Mouse (Mus musculus) CH12.LX (cell line): ENCODE measurements around the gene Ltbp2. TPM values are rescaled to one million over a fixed set of nuclear protein-coding genes. Genes with fewer than 3 reads are reported as not detected.

Experiments used
- DNase-seq: peaks from one replicate; pipeline ENCODE4 v3.0.0-alpha.2; 2013; ENCODE audit errors: extremely low read depth
- H3K27ac ChIP-seq: 2 replicates; pipeline ENCODE4 v1.5.1; 2012; ENCODE audit warnings: low read depth, mild to moderate bottlenecking, control low read depth, moderate library complexity; ENCODE audit not compliant: insufficient read depth
- H3K27me3 ChIP-seq: replicated peaks from 2 replicates; pipeline ENCODE3; 2012; ENCODE audit warnings: inconsistent platforms
- H3K36me3 ChIP-seq, 2 experiments: replicated peaks in 1 of 2; 2 replicates each; pipeline versions ENCODE3 to v1.6.1; 2012; ENCODE audit warnings: inconsistent platforms in 1 of 2, low read length in 1 of 2, mild to moderate bottlenecking in 1 of 2, mixed read lengths in 1 of 2, moderate library complexity in 1 of 2; ENCODE audit not compliant: control insufficient read depth in 1 of 2, insufficient read depth in 1 of 2
- H3K4me1 ChIP-seq, 2 experiments: 2 replicates each; pipeline ENCODE4 v1.6.1; 2012; ENCODE audit warnings: inconsistent platforms in 1 of 2, moderate library complexity in 1 of 2; ENCODE audit not compliant: insufficient read depth in 2 of 2, control insufficient read depth in 1 of 2
- H3K4me2 ChIP-seq: 2 replicates; pipeline ENCODE4 v1.6.1; 2012; ENCODE audit warnings: low read depth, mild to moderate bottlenecking, control low read depth; ENCODE audit not compliant: poor library complexity, insufficient read depth, severe bottlenecking
- H3K4me3 ChIP-seq, 3 experiments: fragments of 150-350 bp in 1 of 3; sonication (generic) in 1 of 3; replicated peaks in 1 of 3; 2 replicates each; pipeline versions ENCODE3 to v1.5.1; 2011 to 2012; ENCODE audit warnings: low read depth in 2 of 3, low read length in 2 of 3, mild to moderate bottlenecking in 2 of 3, moderate library complexity in 2 of 3, control low read depth in 1 of 3, improper control_type of control experiment in 1 of 3, inconsistent platforms in 1 of 3, mixed read lengths in 1 of 3; ENCODE audit not compliant: poor library complexity in 1 of 3
- H3K79me2 ChIP-seq: replicated peaks from 2 replicates; pipeline ENCODE4 v1.6.1; 2012; ENCODE audit warnings: mild to moderate bottlenecking, moderate library complexity; ENCODE audit not compliant: control insufficient read depth, poor library complexity, insufficient read depth, severe bottlenecking; ENCODE audit errors: extremely low read depth
- H3K9ac ChIP-seq: 2 replicates; pipeline ENCODE4 v1.6.1; 2012; ENCODE audit warnings: low read depth, mild to moderate bottlenecking, control low read depth, moderate library complexity; ENCODE audit not compliant: insufficient read depth
- H3K9me3 ChIP-seq: replicated peaks from 2 replicates; pipeline ENCODE3; 2012; ENCODE audit warnings: low read length, inconsistent platforms, mixed read lengths
- BHLHE40 ChIP-seq: IDR thresholded peaks from 2 replicates; pipeline ENCODE4 v1.6.1; 2011; ENCODE audit warnings: mild to moderate bottlenecking, low read depth, low read length, improper control_type of control experiment
- CHD1 ChIP-seq: IDR thresholded peaks from 2 replicates; pipeline ENCODE4 v1.6.1; 2012; ENCODE audit warnings: low read depth, low read length, improper control_type of control experiment, inconsistent platforms
- CHD2 ChIP-seq: IDR thresholded peaks from 2 replicates; pipeline ENCODE4 v1.6.1; 2011; ENCODE audit warnings: low read length, improper control_type of control experiment
- CTCF ChIP-seq, 2 experiments: IDR thresholded peaks in 1 of 2; conservative IDR thresholded peaks in 1 of 2; 2 replicates each; pipeline ENCODE4 v1.5.1; 2011 to 2012; ENCODE audit warnings: low read depth in 2 of 2, low read length in 2 of 2, improper control_type of control experiment in 1 of 2, inconsistent platforms in 1 of 2, mild to moderate bottlenecking in 1 of 2, moderate library complexity in 1 of 2
- ELF1 ChIP-seq: IDR thresholded peaks from 2 replicates; pipeline ENCODE4 v1.6.1; 2014; ENCODE audit warnings: low read depth, mild to moderate bottlenecking, inconsistent platforms, low read length, improper control_type of control experiment
- GABPA ChIP-seq: IDR thresholded peaks from 2 replicates; pipeline ENCODE4 v1.6.1; 2012; ENCODE audit warnings: low read depth, low read length, improper control_type of control experiment, inconsistent platforms; ENCODE audit not compliant: insufficient replicate concordance
- HCFC1 ChIP-seq: IDR thresholded peaks from 2 replicates; pipeline ENCODE4 v1.6.1; 2012; ENCODE audit warnings: low read depth, mild to moderate bottlenecking, inconsistent platforms, low read length, improper control_type of control experiment
- IRF4 ChIP-seq: IDR thresholded peaks from 2 replicates; pipeline ENCODE4 v1.6.1; 2014; ENCODE audit warnings: low read depth, mild to moderate bottlenecking, inconsistent platforms, low read length, improper control_type of control experiment
- KAT2A ChIP-seq: IDR thresholded peaks from 2 replicates; pipeline ENCODE4 v1.6.1; 2012; ENCODE audit warnings: low read length, improper control_type of control experiment, inconsistent platforms; ENCODE audit not compliant: insufficient replicate concordance
- MAFK ChIP-seq: IDR thresholded peaks from 2 replicates; pipeline ENCODE4 v1.6.1; 2011; ENCODE audit warnings: low read length, improper control_type of control experiment; ENCODE audit not compliant: insufficient replicate concordance
- MAX ChIP-seq: IDR thresholded peaks from 2 replicates; pipeline ENCODE4 v1.6.1; 2011; ENCODE audit warnings: low read length, improper control_type of control experiment
- SIN3A ChIP-seq: IDR thresholded peaks from 2 replicates; pipeline ENCODE4 v1.6.1; 2012; ENCODE audit warnings: low read length, improper control_type of control experiment, inconsistent platforms
- SMC3 ChIP-seq: IDR thresholded peaks from 2 replicates; pipeline ENCODE4 v1.6.1; 2011; ENCODE audit warnings: low read depth, low read length, improper control_type of control experiment
- TBP ChIP-seq: conservative IDR thresholded peaks from 2 replicates; pipeline ENCODE4 v1.6.1; 2011; ENCODE audit warnings: low read depth, low read length, improper control_type of control experiment
- USF1 ChIP-seq: IDR thresholded peaks from 2 replicates; pipeline ENCODE4 v1.6.1; 2014; ENCODE audit warnings: low read depth, mild to moderate bottlenecking, inconsistent platforms, low read length, improper control_type of control experiment
- ZMIZ1 ChIP-seq: IDR thresholded peaks from 2 replicates; pipeline ENCODE4 v1.6.1; 2012; ENCODE audit warnings: low read depth, mild to moderate bottlenecking, inconsistent platforms, low read length, improper control_type of control experiment
- dilution Hi-C: fragments of 300-500 bp; cut with MboI; formaldehyde crosslinking; loops from 2 replicates; pipeline ENCODE4 v1.14.3; 2020; ENCODE audit warnings: low sequenced_read_pairs; ENCODE audit not compliant: extremely low pct_unique_long_range_greater_than_20kb, extremely low pct_ligation_motif_present
- in situ Hi-C: fragments of 300-500 bp; cut with MboI; formaldehyde crosslinking; loops from 3 replicates; pipeline ENCODE4 v1.14.3; 2019; ENCODE audit warnings: low sequenced_read_pairs, low pct_ligation_motif_present, low pct_unique_long_range_greater_than_20kb, mixed read lengths
- polyA plus RNA-seq: library from polyadenylated mRNA; unstranded; fragments of >175 nt; gene quantifications from 2 replicates; pipeline ENCODE4 v1.2.1, GENCODE M21; 2012; ENCODE audit warnings: low read depth; ENCODE audit not compliant: insufficient read length
- total RNA-seq, 2 experiments: library from RNA; depleted of rRNA; stranded (reverse); fragments of 300-350 nt in 1 of 2; fragments of >200 nt in 1 of 2; gene quantifications; 2 replicates each; pipeline ENCODE4 v1.2.3; 2012 to 2014

The Ltbp2 gene
- total and polyA plus RNA-seq, 3 experiments: 0.25 to 0.97 TPM; not detected in 1

GRCm38 (mm10) chr12:84794647-84795046, 81.7 kb downstream of the Ltbp2 start:
- Histone ChIP-seq H3K27me3 (peaks cover 23% of the 10 kb centered on the region), H3K9me3 (no peaks in the 10 kb centered on the region), H3K27ac (no peak overlapping the region), H3K4me3 (no peak overlapping the region), H3K4me1 (no peaks in the 10 kb centered on the region), H3K9ac (no peak overlapping the region), H3K36me3 (no peaks in the 10 kb centered on the region), H3K4me2 (no peak overlapping the region), H3K79me2 (no peaks in the 10 kb centered on the region)
- dilution Hi-C loops: no loop called here
- DNase-seq: no peak
- in situ Hi-C loops: no loop called here
- no peak for TF ChIP-seq SIN3A
- no peak for TF ChIP-seq ELF1
- TF ChIP-seq BHLHE40: no peak
- no peak for TF ChIP-seq SMC3
- no peak for TF ChIP-seq MAFK
- TF ChIP-seq USF1: no peak
- no peak for TF ChIP-seq CHD2
- no peak for TF ChIP-seq GABPA
- TF ChIP-seq TBP: no peak

- dilution Hi-C loops: no loop called here
- TF ChIP-seq CHD1: no peak
- no peak for TF ChIP-seq IRF4
- TF ChIP-seq, all 38 proteins: peak for 0
- H3K27me3 ChIP-seq: peaks cover 21% of the 10 kb centered on the region
- no peak overlapping the region for H3K9ac ChIP-seq
- no peak for DNase-seq
- no peak overlapping the region for H3K4me2 ChIP-seq
- no peaks in the 10 kb centered on the region for H3K4me1 ChIP-seq
- no peak overlapping the region for H3K27ac ChIP-seq
- in situ Hi-C loops: no loop called here
- no peaks in the 10 kb centered on the region for H3K79me2 ChIP-seq
- H3K36me3 ChIP-seq: no peaks in the 10 kb centered on the region
- no peak overlapping the region for H3K4me3 ChIP-seq
- no peaks in the 10 kb centered on the region for H3K9me3 ChIP-seq
Measured at GRCm38 (mm10) chr12:84792629-84793028, 83.7 kb downstream of the Ltbp2 start.

DNA sequence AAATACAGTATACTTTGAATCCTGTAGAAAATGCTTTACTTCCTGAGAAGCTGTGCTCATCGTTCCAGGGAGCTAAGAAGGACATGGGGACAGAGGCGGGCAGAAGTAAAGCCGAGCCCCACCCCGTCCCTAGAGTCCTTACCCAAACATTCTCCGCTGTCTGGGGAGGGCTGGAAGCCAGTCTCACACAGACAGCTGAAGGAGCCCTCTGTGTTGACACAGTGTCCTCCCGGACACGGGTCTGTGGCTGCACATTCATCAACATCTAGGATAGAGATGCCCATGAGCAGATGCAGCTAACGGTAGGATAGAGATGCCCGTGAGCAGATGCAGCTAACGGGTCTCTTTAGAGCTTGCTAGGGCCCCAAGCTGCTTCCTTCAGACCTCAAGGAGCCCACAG, 85.5 kb downstream of the Ltbp2 start:
- peaks cover 10% of the 10 kb centered on the region for H3K27me3 ChIP-seq
- no peak overlapping the region for H3K9ac ChIP-seq
- H3K27ac ChIP-seq: no peak overlapping the region
- no peak overlapping the region for H3K4me3 ChIP-seq
- dilution Hi-C loops: no loop called here
- H3K4me1 ChIP-seq: no peaks in the 10 kb centered on the region
- in situ Hi-C loops: no loop called here
- H3K4me2 ChIP-seq: no peak overlapping the region
- H3K9me3 ChIP-seq: no peaks in the 10 kb centered on the region
- TF ChIP-seq HCFC1: no peak
- no peak for TF ChIP-seq CTCF (conservative IDR thresholded peaks at IDR 0.05 in 1 of 2, IDR thresholded peaks at IDR 0.05 in 1 of 2; ENCODE audit: low read depth in 2 of 2, low read length in 2 of 2)
- no peak for TF ChIP-seq ELF1
- no peak for TF ChIP-seq MAX
- TF ChIP-seq KAT2A: no peak
- no peak for TF ChIP-seq CHD2
- TF ChIP-seq ZMIZ1: no peak
- TF ChIP-seq BHLHE40: no peak
- no peaks in the 10 kb centered on the region for H3K36me3 ChIP-seq
- H3K79me2 ChIP-seq: no peaks in the 10 kb centered on the region
- no peak for DNase-seq
